Comparison of ENCODE assay signal across 11 mouse cellular contexts in the genomic region with DNA sequence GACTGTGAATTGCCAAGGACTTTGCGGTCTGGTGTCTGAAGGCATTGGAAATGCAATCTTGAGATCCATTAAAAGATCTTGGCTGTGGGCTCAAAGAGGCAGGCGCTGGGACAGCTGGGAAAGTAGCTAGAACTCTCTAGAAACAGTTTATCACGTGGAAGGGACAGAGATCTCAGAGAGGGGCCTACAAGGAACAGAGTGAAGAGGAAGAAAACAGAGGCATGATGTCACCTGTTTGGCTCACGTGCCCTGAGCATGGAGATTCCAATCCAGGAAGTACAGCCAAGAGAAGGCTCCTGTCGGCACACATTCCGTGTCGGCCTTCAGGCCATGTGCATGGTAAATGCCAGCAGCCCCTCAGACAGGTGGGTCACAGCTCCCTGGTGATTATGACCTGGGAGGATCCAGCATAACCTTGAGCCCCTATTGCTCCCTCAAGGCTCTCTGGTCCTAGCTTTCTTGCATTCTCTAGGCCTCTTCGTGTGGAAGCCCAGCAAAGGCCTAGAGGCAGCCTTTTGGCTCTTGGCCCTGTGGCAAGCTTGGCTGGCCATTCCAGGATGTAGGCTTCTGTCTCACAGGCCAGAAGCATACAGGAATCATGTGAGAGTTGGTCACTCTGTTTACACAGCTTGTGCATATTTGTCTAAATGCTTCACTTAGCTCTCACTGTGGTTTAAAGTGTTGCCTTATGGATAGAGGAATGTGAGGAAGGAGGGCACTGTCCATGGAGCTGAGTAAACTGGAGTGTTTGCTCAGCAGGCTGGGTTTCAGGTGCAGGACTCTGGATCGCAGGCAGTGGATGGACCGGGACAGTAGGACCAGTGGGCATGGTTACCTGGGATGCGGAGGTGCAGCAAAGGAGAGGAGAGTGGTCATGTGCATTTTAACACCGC. TPM values are rescaled to one million over a fixed set of nuclear protein-coding genes. Genes with fewer than 3 reads are reported as not detected.
DNase-seq lines count a peak whose midpoint lies in the region; ATAC-seq and TF ChIP-seq lines count a peak whose summit lies in the region.
"Had no signal": no experiment of that assay in that cellular context is flagged by ENCODE, and none has a peak within 500 bp of the region (broad histone marks: within the 10 kb centered on the region; RNA-seq: fewer than 3 reads in every experiment).

No protein-coding gene starts in this region.

- H3K9ac ChIP-seq in kidney, postnatal 0 days (ENCODE audit: low read depth, low read length), result no peak overlapping the region
- H3K9ac ChIP-seq in liver, embryonic 16.5 days (ENCODE audit: low read depth, low read length), result no peak overlapping the region
- H3K9ac ChIP-seq in stomach, embryonic 14.5 days (replicated peaks; ENCODE audit: low read depth, low read length), result no peak overlapping the region
- H3K9ac ChIP-seq: hindbrain, embryonic 12.5 days; limb, embryonic 15.5 days had no signal

- no peaks in the 10 kb centered on the region for H3K36me3 ChIP-seq in kidney, postnatal 0 days (ENCODE audit: insufficient read depth, low read length)
- H3K36me3 ChIP-seq in kidney, adult 2 months (ENCODE audit: control insufficient read depth, insufficient read depth, low read length), result no peaks in the 10 kb centered on the region
- no peaks in the 10 kb centered on the region for H3K36me3 ChIP-seq in liver, embryonic 16.5 days (ENCODE audit: control insufficient read depth, insufficient read depth)
- H3K36me3 ChIP-seq in stomach, embryonic 14.5 days (ENCODE audit: control insufficient read depth, insufficient read depth, low read length), result no peaks in the 10 kb centered on the region
- H3K36me3 ChIP-seq: hindbrain, embryonic 12.5 days; limb, embryonic 15.5 days had no signal

- 85% methylated on average over 12 of the region's 12 CpGs for WGBS in kidney, postnatal 0 days
- 81% methylated on average over 12 of the region's 12 CpGs for WGBS in kidney, adult 2 months
- 65% methylated on average over 12 of the region's 12 CpGs for WGBS in liver, embryonic 16.5 days (ENCODE audit: insufficient replicate concordance)
- 72% methylated on average over 12 of the region's 12 CpGs for WGBS in stomach, embryonic 14.5 days

- H3K4me1 ChIP-seq in kidney, postnatal 0 days (replicated peaks; ENCODE audit: insufficient read depth, low read length), result 0 out of 2 replicates have a peak, but pooled peaks cover 3% of the 10 kb centered on the region
- no peaks in the 10 kb centered on the region for H3K4me1 ChIP-seq in kidney, adult 2 months (ENCODE audit: control insufficient read depth, insufficient read depth, low read length)
- H3K4me1 ChIP-seq in cortical plate, adult 2 months (ENCODE audit: control insufficient read depth, insufficient read depth, low read length), result peaks cover 16% of the 10 kb centered on the region
- H3K4me1 ChIP-seq in liver, embryonic 16.5 days (ENCODE audit: control insufficient read depth, low read depth, low read length), result no peaks in the 10 kb centered on the region
- H3K4me1 ChIP-seq in stomach, embryonic 14.5 days (ENCODE audit: control insufficient read depth, insufficient read depth, low read length), result peaks cover 5% of the 10 kb centered on the region; the same call in 1 of the 2 replicates

- H3K4me3 ChIP-seq in kidney, postnatal 0 days (replicated peaks; ENCODE audit: low read depth, low read length), result no peak overlapping the region
- no peak overlapping the region for H3K4me3 ChIP-seq in kidney, adult 2 months (ENCODE audit: insufficient read depth, low read depth, low read length)
- H3K4me3 ChIP-seq in cortical plate, adult 2 months (ENCODE audit: insufficient read depth, low read length), result no peak overlapping the region
- H3K4me3 ChIP-seq in liver, embryonic 16.5 days (ENCODE audit: low read depth, low read length), result no peak overlapping the region
- H3K4me3 ChIP-seq in stomach, embryonic 14.5 days (ENCODE audit: low read depth, low read length), result no peak overlapping the region
- H3K4me3 ChIP-seq: hindbrain, embryonic 12.5 days; limb, embryonic 15.5 days had no signal

- no peaks in the 10 kb centered on the region for H3K9me3 ChIP-seq in kidney, postnatal 0 days (replicated peaks; ENCODE audit: low read length)
- no peaks in the 10 kb centered on the region for H3K9me3 ChIP-seq in liver, embryonic 16.5 days (replicated peaks; ENCODE audit: control insufficient read depth, low read length)
- H3K9me3 ChIP-seq in stomach, embryonic 14.5 days (ENCODE audit: control insufficient read depth, low read depth, low read length), result no peaks in the 10 kb centered on the region
- H3K9me3 ChIP-seq: hindbrain, embryonic 12.5 days; limb, embryonic 15.5 days had no signal

- H3K27me3 ChIP-seq in kidney, postnatal 0 days (ENCODE audit: insufficient read depth, low read length), result no peaks in the 10 kb centered on the region
- H3K27me3 ChIP-seq in kidney, adult 2 months (replicated peaks; ENCODE audit: control insufficient read depth, insufficient read depth, low read length), result no peaks in the 10 kb centered on the region
- H3K27me3 ChIP-seq in liver, embryonic 16.5 days (ENCODE audit: control insufficient read depth, insufficient read depth, low read depth, low read length), result peaks cover 15% of the 10 kb centered on the region
- H3K27me3 ChIP-seq in stomach, embryonic 14.5 days (ENCODE audit: control insufficient read depth, insufficient read depth, low read length), result no peaks in the 10 kb centered on the region

- no peak for TF ChIP-seq CTCF in kidney, postnatal 0 days (IDR thresholded peaks at IDR 0.05; ENCODE audit: low read depth)
- no peak for TF ChIP-seq CTCF in kidney, adult 2 months (conservative IDR thresholded peaks at IDR 0.05; ENCODE audit: insufficient read depth, insufficient read length, low read depth, low read length)
- TF ChIP-seq CTCF in cortical plate, adult 2 months (IDR thresholded peaks at IDR 0.05; ENCODE audit: extremely low read depth, insufficient read depth, low read length), result no peak

- no peak for TF ChIP-seq POLR2A in kidney, adult 2 months (IDR thresholded peaks at IDR 0.05; ENCODE audit: low read depth, low read length)
- no peak for TF ChIP-seq POLR2A in cortical plate, adult 2 months (IDR thresholded peaks at IDR 0.05; ENCODE audit: extremely low read depth, insufficient read depth, low read length)

- no peak overlapping the region; the same call in 1 of the 2 replicates for H3K27ac ChIP-seq in kidney, postnatal 0 days
- no peak overlapping the region for H3K27ac ChIP-seq in kidney, adult 2 months (ENCODE audit: insufficient read depth, low read depth, low read length)
- H3K27ac ChIP-seq in cortical plate, adult 2 months (ENCODE audit: insufficient read depth, low read length), result peak overlapping the region; percentile 96; the same call in 1 of the 2 replicates
- H3K27ac ChIP-seq in liver, embryonic 16.5 days (ENCODE audit: low read length), result peak overlapping the region; percentile 46
- H3K27ac ChIP-seq in stomach, embryonic 14.5 days (ENCODE audit: low read length), result peak overlapping the region; percentile 75
- H3K27ac ChIP-seq: hindbrain, embryonic 12.5 days; limb, embryonic 15.5 days had no signal

- no peak; the same call in 1 of the 2 replicates for ATAC-seq in kidney, postnatal 0 days (replicated peaks; ENCODE audit: low FRiP score, low read depth)
- ATAC-seq in liver, embryonic 16.5 days (ENCODE audit: low read depth), result peak; percentile 90
- ATAC-seq in stomach, embryonic 14.5 days (ENCODE audit: insufficient number of reproducible peaks, insufficient read depth, low FRiP score, low read depth), result peak; percentile 53; the same call in 1 of the 2 replicates

- intact Hi-C loops in left cerebral cortex, postnatal 36 days (cut with DNase I), result no loop called here

- peak; percentile 14 for DNase-seq in kidney, postnatal 0 days (ENCODE audit: low spot score)
- no peak for DNase-seq in kidney, adult 2 months
- DNase-seq in kidney, adult 9 months, result no peak
- no peak for DNase-seq in left cerebral cortex, postnatal 36 days (ENCODE audit: low spot score in 2 of 2)
- DNase-seq: cerebellum, adult 9-11 months; spleen, adult 18-20 months had no signal

- no peak overlapping the region for H3K4me2 ChIP-seq in kidney, postnatal 0 days (ENCODE audit: low read length)
- H3K4me2 ChIP-seq in liver, embryonic 16.5 days (ENCODE audit: low read depth, low read length), result no peak overlapping the region
- no peak overlapping the region for H3K4me2 ChIP-seq in stomach, embryonic 14.5 days (replicated peaks; ENCODE audit: low read depth, low read length)
- H3K4me2 ChIP-seq: hindbrain, embryonic 12.5 days; limb, embryonic 15.5 days had no signal

RNA-seq across cellular contexts. Expression of gene Myo5c, which starts 4.8 kb away (rescaled TPM):
- 2.4 and 3.5 TPM in 2 replicates for polyA plus RNA-seq in kidney, postnatal 0 days (2015; fragmentation: Nextera tagmentation; extraction: Ambion mirVana)
- 7.1 and 7.5 TPM in 2 replicates for polyA plus RNA-seq in kidney, adult 2 months (2012; rRNA removed)
- 5.0 and 5.9 TPM in 2 replicates for polyA plus RNA-seq in cortical plate, adult 2 months (2012; rRNA removed)
- 1.1 and 1.6 TPM in 2 replicates for polyA plus RNA-seq in liver, embryonic 16.5 days (2015; fragmentation: Nextera tagmentation; extraction: Ambion mirVana)
- 13.8 and 14.3 TPM in 2 replicates for polyA plus RNA-seq in stomach, embryonic 14.5 days (2014; fragmentation: Nextera tagmentation; extraction: Ambion mirVana)
- total RNA-seq in left cerebral cortex, postnatal 36 days (2021), result 1 to 10 TPM; 4.4 to 6.3 TPM

Comparison
In these comparisons a context has a peak if more than half of its experiments do, and no peak if none do; other contexts are left out.
1. H3K27ac ChIP-seq: peak in cortical plate, adult 2 months (single experiment), liver, embryonic 16.5 days (single experiment) and stomach, embryonic 14.5 days (single experiment); none in kidney, postnatal 0 days (single experiment) and kidney, adult 2 months (single experiment).